Mouse (Mus musculus) C2C12 (cell line): ENCODE measurements around the gene Wipf3. TPM values are rescaled to one million over a fixed set of nuclear protein-coding genes. Genes with fewer than 3 reads are reported as not detected.

Experiments used
- H3K27me3 ChIP-seq: one replicate; pipeline ENCODE4 v1.6.1; 2011; ENCODE audit not compliant: control insufficient read depth, insufficient read depth, insufficient read length
- H3K36me3 ChIP-seq: one replicate; pipeline ENCODE4 v1.6.1; 2011; ENCODE audit not compliant: control insufficient read depth, insufficient read depth
- H3K4me3 ChIP-seq: one replicate; pipeline ENCODE4 v1.5.1; 2011; ENCODE audit warnings: mild to moderate bottlenecking, control low read depth; ENCODE audit not compliant: poor library complexity, insufficient read depth, severe bottlenecking
- H3K79me2 ChIP-seq: one replicate; pipeline ENCODE4 v1.6.1; 2011; ENCODE audit not compliant: control insufficient read depth, insufficient read depth
- H3K79me3 ChIP-seq: one replicate; pipeline ENCODE4 v1.6.1; 2011; ENCODE audit warnings: low read depth, control low read depth
- H3ac ChIP-seq: one replicate; pipeline ENCODE3; 2011; ENCODE audit warnings: low read depth; ENCODE audit not compliant: control insufficient read depth, insufficient read length
- CEBPB ChIP-seq: IDR thresholded peaks from one replicate; pipeline ENCODE4 v1.6.1; 2011; ENCODE audit warnings: low read depth, mild to moderate bottlenecking, control low read depth, moderate library complexity
- CTCF ChIP-seq: IDR thresholded peaks from one replicate; pipeline ENCODE4 v1.5.1; 2011; ENCODE audit not compliant: control insufficient read depth, insufficient read depth, insufficient read length
- FOSL1 ChIP-seq: IDR thresholded peaks from one replicate; pipeline ENCODE4 v1.8.0; 2011; ENCODE audit warnings: mild to moderate bottlenecking, low read length; ENCODE audit not compliant: poor library complexity, insufficient read depth, severe bottlenecking
- MAX ChIP-seq: IDR thresholded peaks from one replicate; pipeline ENCODE4 v1.6.1; 2011; ENCODE audit warnings: mild to moderate bottlenecking, control low read depth
- MYOD1 ChIP-seq: IDR thresholded peaks from one replicate; pipeline ENCODE4 v1.6.1; 2011; ENCODE audit warnings: low read depth; ENCODE audit not compliant: control insufficient read depth, insufficient read length
- MYOG ChIP-seq: IDR thresholded peaks from one replicate; pipeline ENCODE4 v1.6.1; 2011; ENCODE audit not compliant: control insufficient read depth, insufficient read length; ENCODE audit errors: extremely low read depth
- USF1 ChIP-seq: IDR thresholded peaks from one replicate; pipeline ENCODE4 v1.6.1; 2011; ENCODE audit warnings: low read depth, mild to moderate bottlenecking, control low read depth, moderate library complexity
- polyA plus RNA-seq: library from polyadenylated mRNA; unstranded; fragments of >200 nt; fragmentation: generic; extraction: Trizol; gene quantifications from one replicate; pipeline ENCODE4 v1.2.1, GENCODE M21; 2012; ENCODE audit warnings: missing spikeins

Gene Wipf3
- polyA plus RNA-seq, 1 experiment, result 0.02 TPM

- H3K36me3 ChIP-seq, result no peaks in the 10 kb centered on the region
- H3ac ChIP-seq, result no peak overlapping the region
- H3K4me3 ChIP-seq, result no peak overlapping the region
- H3K79me3 ChIP-seq, result no peaks in the 10 kb centered on the region
- H3K27me3 ChIP-seq, result no peaks in the 10 kb centered on the region
- TF ChIP-seq CTCF (no peak), FOSL1 (no peak), CEBPB (no peak), USF1 (no peak), MAX (no peak), MYOG (no peak), MYOD1 (no peak)
- no peaks in the 10 kb centered on the region for H3K79me2 ChIP-seq
These were observed 119.1 kb downstream of the Wipf3 start for GRCm38 (mm10) chr6:54548314-54549019.

GRCm38 (mm10) chr6:54549311-54549710 lies 119.9 kb downstream of the Wipf3 start:
- no peak overlapping the region for H3ac ChIP-seq
- H3K27me3 ChIP-seq, result no peaks in the 10 kb centered on the region
- H3K79me3 ChIP-seq, result no peaks in the 10 kb centered on the region
- no peak overlapping the region for H3K4me3 ChIP-seq
- H3K79me2 ChIP-seq, result no peaks in the 10 kb centered on the region
- TF ChIP-seq MAX, result no peak
- TF ChIP-seq CEBPB, result no peak
- no peak for TF ChIP-seq FOSL1
- no peak for TF ChIP-seq MYOG
- TF ChIP-seq USF1, result no peak
- TF ChIP-seq MYOD1, result no peak
- no peak for TF ChIP-seq CTCF
- H3K36me3 ChIP-seq, result no peaks in the 10 kb centered on the region

GRCm38 (mm10) chr6:54550801-54551323 lies 121.5 kb downstream of the Wipf3 start:
- no peaks in the 10 kb centered on the region for H3K79me2 ChIP-seq
- no peaks in the 10 kb centered on the region for H3K36me3 ChIP-seq
- no peaks in the 10 kb centered on the region for H3K79me3 ChIP-seq
- no peak overlapping the region for H3ac ChIP-seq
- no peak for TF ChIP-seq MYOG
- no peak for TF ChIP-seq CEBPB
- TF ChIP-seq MAX, result no peak
- no peak for TF ChIP-seq FOSL1
- no peak for TF ChIP-seq MYOD1
- TF ChIP-seq CTCF, result no peak
- no peak for TF ChIP-seq USF1
- no peaks in the 10 kb centered on the region for H3K27me3 ChIP-seq
- H3K4me3 ChIP-seq, result no peak overlapping the region

GRCm38 (mm10) chr6:54552721-54553413 lies 123.5 kb downstream of the Wipf3 start:
- no peaks in the 10 kb centered on the region for H3K79me3 ChIP-seq
- no peaks in the 10 kb centered on the region for H3K79me2 ChIP-seq
- H3K36me3 ChIP-seq, result no peaks in the 10 kb centered on the region
- no peak for TF ChIP-seq CTCF
- no peak overlapping the region for H3K4me3 ChIP-seq
- no peak overlapping the region for H3ac ChIP-seq
- H3K27me3 ChIP-seq, result no peaks in the 10 kb centered on the region

Other genes with a start within 250 kb of the Wipf3 start
- gene Prr15, start 103.8 kb upstream of the Wipf3 start, polyA plus RNA-seq, result 0.04 TPM
- 40.6 TPM for gene Scrn1, start 136.9 kb downstream of the Wipf3 start, polyA plus RNA-seq
- gene Plekha8, start 165.5 kb downstream of the Wipf3 start, polyA plus RNA-seq, result 3.9 TPM
- gene Fkbp14, start 167.7 kb downstream of the Wipf3 start, polyA plus RNA-seq, result 5.0 TPM